10 mouse cellular contexts compared by ENCODE assay signal in genomic region chr13:110392210-110392609, GRCm38 (mm10). TPM values are rescaled to one million over a fixed set of nuclear protein-coding genes. Genes with fewer than 3 reads are reported as not detected.
DNase-seq lines count a peak whose midpoint lies in the region; ATAC-seq and TF ChIP-seq lines count a peak whose summit lies in the region.
"Had no signal": no experiment of that assay in that cellular context is flagged by ENCODE, and none has a peak within 500 bp of the region (broad histone marks: within the 10 kb centered on the region; RNA-seq: fewer than 3 reads in every experiment).

No protein-coding gene starts in this region.

- H3K27me3 ChIP-seq in intestine, postnatal 0 days (replicated peaks; ENCODE audit: control insufficient read depth, insufficient read depth, low read length): no peaks in the 10 kb centered on the region
- no peaks in the 10 kb centered on the region for H3K27me3 ChIP-seq in intestine, embryonic 15.5 days (replicated peaks)
- peaks cover 6% of the 10 kb centered on the region for H3K27me3 ChIP-seq in Patski
- H3K27me3 ChIP-seq: embryonic facial prominence, embryonic 15.5 days; limb, embryonic 13.5 days had no signal

- no peak overlapping the region for H3K4me2 ChIP-seq in intestine, postnatal 0 days (replicated peaks; ENCODE audit: low read depth)
- H3K4me2 ChIP-seq in intestine, embryonic 15.5 days (replicated peaks): no peak overlapping the region
- H3K4me2 ChIP-seq: embryonic facial prominence, embryonic 15.5 days; limb, embryonic 13.5 days had no signal

- no peak for ATAC-seq in intestine, postnatal 0 days
- ATAC-seq in intestine, embryonic 15.5 days: no peak
- ATAC-seq in Patski: no peak
- ATAC-seq in erythroblast, adult 5-6 weeks (replicated peaks; ENCODE audit: low FRiP score, poor library complexity, severe bottlenecking): no peak

- WGBS in intestine, postnatal 0 days: 17% methylated on average over 8 of the region's 8 CpGs
- WGBS in intestine, embryonic 15.5 days: 19% methylated on average over 8 of the region's 8 CpGs

- in situ Hi-C loops in Patski (cut with MboI; ENCODE audit: low pct_unique_long_range_greater_than_20kb): loop anchor here (5.0 to 25.0 kb wide), 4 partner anchors 753 to 1870 kb away; no protein-coding TSS in a partner anchor

- no peaks in the 10 kb centered on the region for H3K4me1 ChIP-seq in intestine, postnatal 0 days (replicated peaks; ENCODE audit: control insufficient read depth, insufficient read depth, low read length)
- 0 out of 2 replicates have a peak, but pooled peaks cover 2% of the 10 kb centered on the region for H3K4me1 ChIP-seq in intestine, embryonic 15.5 days (replicated peaks)

- peak; percentile 86 for TF ChIP-seq CTCF in intestine, postnatal 0 days (IDR thresholded peaks at IDR 0.05; ENCODE audit: low read depth)
- peak; percentile 67 for TF ChIP-seq CTCF in Patski (IDR thresholded peaks at IDR 0.05)

- H3K9me3 ChIP-seq in intestine, postnatal 0 days (ENCODE audit: control insufficient read depth): no peaks in the 10 kb centered on the region
- H3K9me3 ChIP-seq in intestine, embryonic 15.5 days: no peaks in the 10 kb centered on the region
- H3K9me3 ChIP-seq: embryonic facial prominence, embryonic 15.5 days had no signal

- H3K36me3 ChIP-seq in intestine, postnatal 0 days (ENCODE audit: control insufficient read depth, insufficient read depth): no peaks in the 10 kb centered on the region
- H3K36me3 ChIP-seq in intestine, embryonic 15.5 days: no peaks in the 10 kb centered on the region
- H3K36me3 ChIP-seq: embryonic facial prominence, embryonic 15.5 days had no signal

- peak; percentile 58 for DNase-seq in CD4-positive helper T cell, adult 2 months (ENCODE audit: low read depth, low spot score)
- DNase-seq in Patski (ENCODE audit: low read depth, low spot score): no peak
- DNase-seq in embryo, embryonic 10.5 days (ENCODE audit: low spot score): peak; percentile 88
- DNase-seq in layer of hippocampus, adult 8-10 months (ENCODE audit: low spot score in 2 of 2): peak; percentile 47 to 77
- DNase-seq in mesoderm, embryonic 11.5 days (ENCODE audit: low read depth, low spot score): peak; percentile 72

- no peak overlapping the region for H3K9ac ChIP-seq in intestine, postnatal 0 days (ENCODE audit: low read depth, low read length)
- H3K9ac ChIP-seq in intestine, embryonic 15.5 days: no peak overlapping the region
- H3K9ac ChIP-seq: embryonic facial prominence, embryonic 15.5 days; limb, embryonic 13.5 days had no signal

- POLR2A ChIA-PET in Patski (lab: Charles Lee): no interaction called here

- H3K27ac ChIP-seq in intestine, postnatal 0 days (ENCODE audit: low read depth, low read length): no peak overlapping the region
- no peak overlapping the region for H3K27ac ChIP-seq in intestine, embryonic 15.5 days
- H3K27ac ChIP-seq: embryonic facial prominence, embryonic 15.5 days; limb, embryonic 13.5 days had no signal

- H3K4me3 ChIP-seq in intestine, postnatal 0 days (ENCODE audit: low read depth, low read length): no peak overlapping the region
- no peak overlapping the region for H3K4me3 ChIP-seq in intestine, embryonic 15.5 days (replicated peaks)
- H3K4me3 ChIP-seq: embryonic facial prominence, embryonic 15.5 days; limb, embryonic 13.5 days had no signal

- CTCF ChIA-PET in Patski (lab: Charles Lee): interaction anchor here (0.6 to 4.9 kb wide), 20 partner anchors 9 to 1347 kb away, joined by 3 to 58 read pairs (median 4); no protein-coding TSS in a partner anchor

RNA-seq across cellular contexts. Expression of gene Plk2, which starts 2.6 kb away (rescaled TPM):
- 16.4 and 19.0 TPM in 2 replicates for polyA plus RNA-seq in intestine, postnatal 0 days (2015; fragmentation: Nextera tagmentation; extraction: Ambion mirVana)
- 71.0 and 72.1 TPM in 2 replicates for polyA plus RNA-seq in intestine, embryonic 15.5 days (2015; fragmentation: Nextera tagmentation; extraction: Ambion mirVana)
- polyA plus RNA-seq in Patski (2021): 104 TPM
- total RNA-seq in layer of hippocampus, adult 8-10 months (2022): 100 to 1,000 TPM; 223 to 254 (median 243) TPM
- 0.38 TPM in 1 of 2 replicates, not detected in the other for total RNA-seq in erythroblast, adult 5-6 weeks (2015; ENCODE audit: low replicate concordance)
- 0.17 and 2.9 TPM in 2 replicates for total RNA-seq in erythroblast, adult 5-6 weeks (2017; ENCODE audit: low replicate concordance)

RNA-seq across cellular contexts. Expression of gene Gapt, which starts 35.2 kb away (rescaled TPM):
- polyA plus RNA-seq in intestine, postnatal 0 days (2015; fragmentation: Nextera tagmentation; extraction: Ambion mirVana): 0.16 and 0.18 TPM in 2 replicates
- 0.23 and 0.59 TPM in 2 replicates for polyA plus RNA-seq in intestine, embryonic 15.5 days (2015; fragmentation: Nextera tagmentation; extraction: Ambion mirVana)
- not detected for polyA plus RNA-seq in Patski (2021)
- total RNA-seq in layer of hippocampus, adult 8-10 months (2022): not detected
- 38.7 and 44.4 TPM in 2 replicates for total RNA-seq in erythroblast, adult 5-6 weeks (2015; ENCODE audit: low replicate concordance)
- 4.0 and 7.3 TPM in 2 replicates for total RNA-seq in erythroblast, adult 5-6 weeks (2017; ENCODE audit: low replicate concordance)
